Mouse (Mus musculus) liver, embryonic 11.5 days (tissue): ENCODE data around the gene Uvssa. TPM values are rescaled to one million over a fixed set of nuclear protein-coding genes. Genes with fewer than 3 reads are reported as not detected.
A peak's percentile ranks its signal among the peaks of the same experiment; 100 is the strongest.
"Not testable (repeated sequence)": the region's sequence is repeated elsewhere in the genome, so short reads cannot be mapped to it uniquely, and the experiment has no call there.

Experiments used
- ATAC-seq: fragments of 200-750 bp; cut with Nextera tagmentation; replicated peaks from 2 replicates; pipeline ENCODE4 v1.8.0; 2017; ENCODE audit warnings: moderate number of reproducible peaks, mild to moderate bottlenecking, moderate TSS enrichment, moderate library complexity; ENCODE audit not compliant: low FRiP score
- DNase-seq: peaks from one replicate; pipeline ENCODE4 v3.0.0-alpha.2; 2017; ENCODE audit warnings: low spot score
- H3K27ac ChIP-seq: fragments of 300-500 bp; sonication (generic); 2 replicates; pipeline ENCODE4 v1.5.1; 2014; ENCODE audit warnings: mild to moderate bottlenecking, low read depth, low read length, control low read depth
- H3K27me3 ChIP-seq: fragments of 300-500 bp; sonication (generic); replicated peaks from 2 replicates; pipeline ENCODE4 v1.6.1; 2014; ENCODE audit warnings: low read length, mixed read lengths; ENCODE audit not compliant: control insufficient read depth, insufficient read depth
- H3K36me3 ChIP-seq: fragments of 300-500 bp; sonication (generic); 2 replicates; pipeline ENCODE4 v1.6.1; 2014; ENCODE audit warnings: mild to moderate bottlenecking, low read length, moderate library complexity, mixed read lengths; ENCODE audit not compliant: control insufficient read depth, insufficient read depth
- H3K4me1 ChIP-seq: fragments of 300-500 bp; sonication (generic); replicated peaks from 2 replicates; pipeline ENCODE4 v1.6.1; 2014; ENCODE audit warnings: low read length, mixed read lengths; ENCODE audit not compliant: control insufficient read depth, insufficient read depth
- H3K4me2 ChIP-seq: fragments of 300-500 bp; sonication (generic); 2 replicates; pipeline ENCODE4 v1.6.1; 2014; ENCODE audit warnings: mild to moderate bottlenecking, control low read depth, moderate library complexity
- H3K4me3 ChIP-seq: fragments of 300-500 bp; sonication (generic); 2 replicates; pipeline ENCODE4 v1.5.1; 2014; ENCODE audit warnings: low read depth, low read length, control low read depth
- H3K9ac ChIP-seq: fragments of 300-500 bp; sonication (generic); 2 replicates; pipeline ENCODE4 v1.6.1; 2014; ENCODE audit warnings: low read depth, low read length, control low read depth
- H3K9me3 ChIP-seq: fragments of 300-500 bp; sonication (generic); 2 replicates; pipeline ENCODE4 v1.6.1; 2016; ENCODE audit warnings: low read length, inconsistent platforms, mixed read lengths; ENCODE audit not compliant: control insufficient read depth
- WGBS: fragments of 180-500 bp; shearing (Covaris S2); extraction: QIAGEN DNeasy Blood & Tissue Kit; methylation state at CpG from one replicate; pipeline ENCODE4 v1.1.7; 2014; 5-methylcytosine and 5-hydroxymethylcytosine counted together
- polyA plus RNA-seq: library from polyadenylated mRNA; unstranded; fragments of >200 nt; fragmentation: Nextera tagmentation; extraction: Ambion mirVana; gene quantifications from 2 replicates; pipeline ENCODE4 v1.2.1, GENCODE M21; 2014

The Uvssa gene
- 4.9 and 5.6 TPM in 2 replicates for polyA plus RNA-seq

DNA sequence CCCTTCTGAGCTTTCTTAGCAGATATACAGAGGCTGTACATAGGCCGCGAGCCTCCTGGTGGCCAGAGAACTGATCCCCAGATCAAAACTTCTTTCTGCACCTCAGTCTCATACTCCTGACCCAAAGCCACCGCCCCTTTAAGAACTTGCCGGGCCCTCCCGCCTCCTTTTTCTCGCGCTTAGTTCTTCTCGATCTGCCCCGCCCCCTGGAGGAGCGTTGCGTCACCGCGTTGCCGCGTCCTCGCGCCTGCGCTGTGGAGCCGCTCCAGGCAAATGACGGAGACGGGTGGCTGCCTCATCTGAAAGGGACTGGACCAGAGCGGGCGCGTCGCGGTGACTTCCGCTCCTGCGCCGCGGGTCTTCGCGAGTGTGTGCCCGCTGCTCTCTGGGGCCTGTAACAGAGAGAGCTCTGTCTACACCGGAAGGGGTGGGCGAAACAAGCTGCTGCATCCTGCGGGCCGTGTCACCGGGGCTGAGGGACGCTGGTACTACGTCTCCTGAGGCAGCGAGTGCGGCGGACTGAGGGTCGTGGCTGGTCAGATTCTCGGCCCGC lies at the start of gene Uvssa:
TSS of gene Uvssa (plus strand) at position 248 of the 553 bp plus-strand sequence.
- peak; percentile 97 for ATAC-seq
- Histone ChIP-seq H3K4me1 (peaks cover 4% of the 10 kb centered on the region; the same call in 1 of the 2 replicates), H3K9ac (peak within 1 kb of the TSS; percentile 81), H3K27me3 (no peaks in the 10 kb centered on the region), H3K9me3 (no peaks in the 10 kb centered on the region), H3K4me2 (peak within 1 kb of the TSS; percentile 89), H3K27ac (peak within 1 kb of the TSS; percentile 95), H3K36me3 (peaks cover 3% of the 10 kb centered on the region), H3K4me3 (peak within 1 kb of the TSS; percentile 70)
- DNase-seq = peak; percentile 100
- WGBS = under 1% methylated on average over 46 of the region's 46 CpGs

DNA sequence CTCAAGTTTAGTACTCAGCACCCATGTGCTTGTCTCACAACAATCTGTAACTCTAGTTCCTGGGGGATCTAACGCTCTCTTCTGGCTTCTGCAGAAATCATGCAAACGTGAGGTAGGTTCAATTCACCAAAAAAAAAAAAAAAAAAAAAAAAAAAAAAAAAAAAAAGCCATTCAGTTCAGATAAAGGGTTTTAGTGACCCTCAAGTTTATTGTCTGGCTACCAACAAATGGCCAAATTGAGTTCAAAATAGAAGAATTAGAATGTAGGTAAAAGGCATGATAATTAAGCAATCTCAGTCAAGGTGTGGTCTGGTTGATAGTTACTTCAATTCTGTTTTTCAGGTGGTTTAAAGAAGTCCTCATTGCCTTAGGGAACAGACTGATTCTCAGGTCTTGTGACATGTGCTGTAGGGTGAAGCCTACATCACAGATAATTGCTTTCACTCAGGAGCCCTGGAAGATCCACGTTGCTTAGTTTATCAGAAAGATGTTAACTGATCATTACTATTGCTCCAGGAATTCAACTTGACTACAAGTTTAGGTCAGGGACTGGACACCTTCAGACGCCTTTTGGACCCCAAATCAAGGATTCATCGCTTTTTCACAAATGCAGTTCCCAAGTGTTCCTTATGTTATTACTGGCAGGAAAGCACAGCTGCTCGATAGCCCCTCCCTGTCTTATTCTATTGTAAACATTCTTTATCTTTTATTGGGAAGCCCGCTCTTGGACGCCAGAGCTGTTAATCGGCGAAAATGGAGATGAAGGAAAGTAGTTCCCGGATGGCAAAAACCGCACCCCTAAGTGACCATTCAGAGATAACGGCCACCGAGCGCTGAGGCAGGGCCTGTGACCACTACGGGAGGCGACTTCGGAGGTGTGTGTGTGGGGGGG lies 43.7 kb upstream of the Uvssa start:
- H3K27me3 ChIP-seq = no peaks in the 10 kb centered on the region
- H3K27ac ChIP-seq = peak overlapping the region; percentile 82
- H3K36me3 ChIP-seq = no peaks in the 10 kb centered on the region; the same call in 1 of the 2 replicates
- peaks cover 11% of the 10 kb centered on the region for H3K4me1 ChIP-seq
- peak overlapping the region; percentile 73 for H3K9ac ChIP-seq
- peak overlapping the region; percentile 100 for H3K4me3 ChIP-seq
- no peak for ATAC-seq
- no peaks in the 10 kb centered on the region; the same call in 1 of the 2 replicates for H3K9me3 ChIP-seq
- 22% methylated on average over 18 of the region's 18 CpGs for WGBS
- DNase-seq = no peak
- peak overlapping the region; percentile 81 for H3K4me2 ChIP-seq

DNA sequence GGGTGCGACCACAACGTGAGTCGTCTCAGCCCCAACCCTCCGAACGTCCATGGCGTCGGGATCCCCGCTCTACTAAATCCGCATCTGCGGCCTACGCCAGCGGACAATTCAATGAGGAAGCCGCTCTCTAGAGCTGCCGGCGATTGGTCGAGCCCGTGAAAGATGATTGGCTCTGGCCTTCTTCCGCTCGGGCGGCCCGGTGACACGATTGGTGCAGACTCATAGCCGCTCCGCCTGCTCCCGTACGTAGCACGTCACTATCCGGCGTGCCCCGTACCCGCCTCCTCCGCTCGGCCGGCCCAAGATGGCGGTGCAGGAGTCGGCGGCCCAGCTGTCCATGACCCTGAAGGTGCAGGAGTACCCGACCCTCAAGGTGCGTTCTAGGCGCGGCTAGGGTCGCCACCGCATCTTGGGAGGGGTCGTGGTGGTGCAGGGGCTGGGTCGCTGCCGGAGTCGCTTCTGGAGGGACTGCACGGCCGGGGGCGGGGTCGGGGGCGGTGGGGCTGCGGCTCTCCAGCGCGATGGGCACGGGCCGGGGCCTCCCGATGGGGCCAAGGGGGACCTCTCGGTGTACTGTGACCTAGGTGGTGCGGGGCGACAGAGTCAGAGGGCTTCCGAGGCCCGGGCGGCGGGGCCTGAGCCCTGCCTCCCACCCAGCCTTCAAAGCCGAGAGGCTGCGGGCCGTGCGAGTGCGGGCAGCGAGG lies 42.9 kb upstream of the Uvssa start, which contains the start of gene Maea:
TSS of gene Maea (plus strand) at position 237 of the 704 bp plus-strand sequence.
- under 1% methylated on average over 70 of the region's 71 CpGs for WGBS
- Histone ChIP-seq H3K36me3 (no peaks in the 10 kb centered on the region; the same call in 1 of the 2 replicates), H3K4me1 (peaks cover 11% of the 10 kb centered on the region), H3K9me3 (no peaks in the 10 kb centered on the region; the same call in 1 of the 2 replicates), H3K4me3 (peak within 1 kb of the TSS; percentile 100), H3K9ac (peak within 1 kb of the TSS; percentile 93), H3K27ac (peak within 1 kb of the TSS; percentile 83), H3K4me2 (peak within 1 kb of the TSS; percentile 88), H3K27me3 (no peaks in the 10 kb centered on the region)
- DNase-seq (peak; percentile 91), ATAC-seq (peak; percentile 100)

DNA sequence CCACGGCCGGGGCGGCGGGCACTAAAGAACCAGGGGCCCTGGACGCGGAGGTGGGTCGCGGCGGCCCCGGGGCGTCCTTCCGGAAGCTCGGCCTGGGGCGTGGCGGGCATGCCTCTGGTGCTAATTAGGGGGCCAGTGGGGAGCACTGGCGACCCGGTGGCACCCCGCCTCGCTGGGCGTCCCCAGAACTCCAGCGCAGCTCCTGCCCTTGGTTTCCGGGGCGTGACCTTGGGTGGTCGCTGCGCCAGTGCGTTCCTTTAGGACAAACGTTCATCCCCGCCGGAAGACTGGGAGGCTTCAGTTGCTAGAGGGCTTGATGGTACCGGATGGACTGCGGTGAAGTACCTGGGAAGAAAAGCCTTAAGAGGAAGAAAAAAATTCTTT lies 42.4 kb upstream of the Uvssa start:
- ATAC-seq = peak; percentile 46
- under 1% methylated on average over 30 of the region's 31 CpGs for WGBS
- Histone ChIP-seq H3K9ac (peak overlapping the region; percentile 93), H3K9me3 (no peaks in the 10 kb centered on the region; the same call in 1 of the 2 replicates), H3K4me2 (peak overlapping the region; percentile 88), H3K27ac (peak overlapping the region; percentile 83), H3K36me3 (no peaks in the 10 kb centered on the region; the same call in 1 of the 2 replicates), H3K4me3 (peak overlapping the region; percentile 100), H3K27me3 (no peaks in the 10 kb centered on the region), H3K4me1 (peaks cover 11% of the 10 kb centered on the region)
- no peak for DNase-seq

DNA sequence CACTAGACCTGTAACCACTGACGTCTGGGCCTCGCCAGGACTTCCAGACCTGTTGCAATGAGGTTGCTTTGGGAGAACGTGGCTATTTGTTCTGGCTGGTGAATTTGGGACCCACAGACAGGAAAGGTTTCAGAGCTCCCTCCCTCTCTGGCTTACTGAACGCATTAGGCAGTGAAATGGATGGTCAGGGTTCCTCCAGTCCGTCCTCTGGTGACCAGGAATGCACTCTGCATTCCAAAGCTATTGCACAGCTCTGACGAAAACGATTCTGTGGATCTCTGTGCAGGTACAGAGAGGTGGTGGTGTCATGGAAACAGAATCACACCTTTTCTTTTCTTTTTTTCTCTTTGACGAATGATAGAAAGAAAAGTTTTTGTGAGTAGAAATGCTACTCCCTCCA lies 41.1 kb upstream of the Uvssa start:
- Histone ChIP-seq H3K9ac (no peak overlapping the region), H3K4me2 (peak overlapping the region; percentile 88), H3K27me3 (no peaks in the 10 kb centered on the region), H3K27ac (no peak overlapping the region), H3K4me3 (peak overlapping the region; percentile 100; the same call in 1 of the 2 replicates), H3K9me3 (no peaks in the 10 kb centered on the region; the same call in 1 of the 2 replicates), H3K36me3 (no peaks in the 10 kb centered on the region; the same call in 1 of the 2 replicates), H3K4me1 (peaks cover 11% of the 10 kb centered on the region)
- ATAC-seq = no peak
- WGBS = 70% methylated on average over 8 of the region's 8 CpGs
- no peak for DNase-seq

DNA sequence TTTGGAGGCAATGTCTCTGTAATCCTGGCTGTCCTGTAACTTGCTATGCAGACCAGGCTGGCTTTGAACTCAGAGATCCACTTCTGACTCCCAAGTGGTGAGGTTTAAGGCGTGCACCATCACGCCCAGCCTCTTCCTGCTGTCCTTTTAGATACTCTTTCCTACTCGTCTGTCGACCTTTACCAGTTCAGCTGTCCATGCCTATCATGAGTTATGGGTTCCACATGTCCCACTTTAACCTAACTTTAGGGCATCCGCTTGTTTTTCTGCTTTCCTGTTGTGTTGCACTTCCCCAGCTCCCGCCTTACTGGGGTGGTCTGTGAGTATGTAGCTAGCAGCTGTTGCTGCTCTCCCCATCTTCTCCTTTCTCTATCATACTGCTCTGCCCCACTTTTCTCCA lies 37.2 kb upstream of the Uvssa start:
- ATAC-seq (no peak), DNase-seq (no peak)
- no peaks in the 10 kb centered on the region for H3K9me3 ChIP-seq
- H3K36me3 ChIP-seq = no peaks in the 10 kb centered on the region; the same call in 1 of the 2 replicates
- H3K4me3 ChIP-seq = no peak overlapping the region
- 75% methylated on average over 6 of the region's 6 CpGs for WGBS
- H3K27me3 ChIP-seq = no peaks in the 10 kb centered on the region
- no peak overlapping the region for H3K4me2 ChIP-seq
- H3K27ac ChIP-seq = no peak overlapping the region
- H3K4me1 ChIP-seq = peaks cover 29% of the 10 kb centered on the region
- H3K9ac ChIP-seq = no peak overlapping the region

DNA sequence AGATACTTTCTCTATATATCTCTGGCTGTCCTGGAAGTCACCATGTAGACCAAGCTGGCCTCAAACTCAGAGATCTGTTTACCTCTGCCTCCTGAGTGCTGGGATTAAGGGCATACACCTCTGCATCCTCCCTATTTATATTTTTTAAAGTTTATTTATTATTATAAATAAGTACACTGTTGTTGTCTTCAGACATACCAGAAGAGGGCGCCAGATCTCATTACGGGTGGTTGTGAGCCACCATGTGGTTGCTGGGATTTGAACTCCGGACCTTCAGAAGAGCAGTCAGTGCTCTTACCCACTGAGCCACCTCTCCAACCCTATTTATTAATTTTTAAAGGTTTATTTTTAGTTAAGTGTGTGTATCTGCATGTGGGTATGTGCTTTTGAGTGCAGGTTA lies 36.1 kb upstream of the Uvssa start:
- H3K9me3 ChIP-seq, H3K4me3 ChIP-seq, H3K36me3 ChIP-seq, ATAC-seq, H3K27ac ChIP-seq, DNase-seq, H3K9ac ChIP-seq, H3K27me3 ChIP-seq, H3K4me2 ChIP-seq: not testable (repeated sequence)
- H3K4me1 ChIP-seq = peaks cover 18% of the 10 kb centered on the region
- 60% methylated on average over 3 of the region's 3 CpGs for WGBS

DNA sequence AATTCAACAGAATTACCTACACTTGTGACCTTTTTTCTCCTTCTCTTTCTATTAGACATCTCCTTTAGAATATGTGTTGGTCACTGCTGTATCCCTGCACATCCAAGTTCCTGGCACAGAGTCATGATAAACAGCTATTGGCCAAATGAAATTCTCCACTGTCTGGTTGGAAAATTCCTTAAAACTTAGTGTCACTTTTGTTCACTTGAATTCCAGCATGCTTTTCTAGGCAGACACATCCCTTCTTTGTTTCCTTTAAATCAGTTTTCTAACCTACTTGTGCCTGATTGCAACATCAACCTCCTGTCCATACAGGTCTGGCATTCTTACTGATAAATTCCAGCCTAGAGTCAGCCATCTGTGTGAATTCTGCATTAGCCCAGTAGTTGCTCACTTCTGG lies 35.5 kb upstream of the Uvssa start:
- ATAC-seq = no peak

More for the DNA sequence above, 35.5 kb upstream of the Uvssa start:
- no peak for DNase-seq
- Histone ChIP-seq H3K4me1 (peaks cover 18% of the 10 kb centered on the region), H3K9me3 (no peaks in the 10 kb centered on the region), H3K36me3 (no peaks in the 10 kb centered on the region; the same call in 1 of the 2 replicates), H3K9ac (no peak overlapping the region), H3K27me3 (no peaks in the 10 kb centered on the region), H3K4me3 (no peak overlapping the region), H3K4me2 (no peak overlapping the region), H3K27ac (no peak overlapping the region)
